Mouse (Mus musculus) neural tube, embryonic 14.5 days (tissue): ENCODE results near the gene Cebpb. TPM values are rescaled to one million over a fixed set of nuclear protein-coding genes. Genes with fewer than 3 reads are reported as not detected.

ENCODE experiments used
- microRNA-seq: library from miRNA; unstranded; fragments of <30 nt; microRNA quantifications from one replicate; pipeline ENCODE4, GENCODE M21; 2016
- polyA plus RNA-seq: library from polyadenylated mRNA; unstranded; fragments of >200 nt; fragmentation: Nextera tagmentation; extraction: Ambion mirVana; gene quantifications from 2 replicates; pipeline ENCODE4 v1.2.1, GENCODE M21; 2014

Cebpb gene
- polyA plus RNA-seq, 1 experiment from 2014 or later = 1.1 TPM

Small RNA genes within 50 kb of the gene (microRNA-seq; reads per million reads assigned to microRNA genes)
- not detected for gene Gm22355

Other genes with a start within 250 kb of the Cebpb start
- gene Rnf114, start 196.3 kb upstream of the Cebpb start, polyA plus RNA-seq = 111 and 118 TPM in 2 replicates
- gene Spata2, start 196.0 kb upstream of the Cebpb start, polyA plus RNA-seq = 24.8 and 28.2 TPM in 2 replicates
- 0.66 and 6.5 TPM in 2 replicates for gene Snai1, start 150.7 kb upstream of the Cebpb start, polyA plus RNA-seq
- 291 and 304 TPM in 2 replicates for gene Ube2v1, start 56.8 kb upstream of the Cebpb start, polyA plus RNA-seq
- 10.7 and 12.5 TPM in 2 replicates for gene Gm20431, start 27.4 kb upstream of the Cebpb start, polyA plus RNA-seq
- gene Tmem189, start 907 bp downstream of the Cebpb start, polyA plus RNA-seq = 35.1 and 35.9 TPM in 2 replicates
- gene Ptpn1, start 243.1 kb downstream of the Cebpb start, polyA plus RNA-seq = 57.9 and 77.8 TPM in 2 replicates